Mouse (Mus musculus) hindbrain, embryonic 15.5 days (tissue): ENCODE data around the gene Tlx3. TPM values are rescaled to one million over a fixed set of nuclear protein-coding genes. Genes with fewer than 3 reads are reported as not detected.

ENCODE experiments used
- ATAC-seq: fragments of 200-750 bp; cut with Nextera tagmentation; 2 replicates; pipeline ENCODE4 v1.8.0; 2017; ENCODE audit warnings: low read depth, moderate number of reproducible peaks, moderate TSS enrichment; ENCODE audit not compliant: low FRiP score
- H3K27ac ChIP-seq: fragments of 300-500 bp; sonication (generic); replicated peaks from 2 replicates; pipeline ENCODE4 v1.5.1; 2015; ENCODE audit warnings: mild to moderate bottlenecking, inconsistent platforms
- H3K27me3 ChIP-seq: fragments of 300-500 bp; sonication (generic); 2 replicates; pipeline ENCODE4 v1.6.1; 2015; ENCODE audit warnings: control low read depth, inconsistent platforms
- H3K36me3 ChIP-seq: fragments of 300-500 bp; sonication (generic); 2 replicates; pipeline ENCODE4 v1.6.1; 2015; ENCODE audit warnings: control low read depth, inconsistent platforms
- H3K4me1 ChIP-seq: fragments of 300-500 bp; sonication (generic); replicated peaks from 2 replicates; pipeline ENCODE4 v1.6.1; 2015; ENCODE audit warnings: control low read depth, inconsistent platforms
- H3K4me2 ChIP-seq: fragments of 300-500 bp; sonication (generic); 2 replicates; pipeline ENCODE4 v1.6.1; 2015; ENCODE audit warnings: moderate library complexity, mild to moderate bottlenecking, inconsistent platforms
- H3K4me3 ChIP-seq: fragments of 300-500 bp; sonication (generic); 2 replicates; pipeline ENCODE4 v1.5.1; 2015; ENCODE audit warnings: mild to moderate bottlenecking, inconsistent platforms
- H3K9ac ChIP-seq: fragments of 300-500 bp; sonication (generic); 2 replicates; pipeline ENCODE4 v1.6.1; 2015; ENCODE audit warnings: inconsistent platforms
- H3K9me3 ChIP-seq: fragments of 300-500 bp; sonication (generic); 2 replicates; pipeline ENCODE4 v1.6.1; 2016; ENCODE audit warnings: control low read depth, inconsistent platforms
- WGBS: fragments of 180-500 bp; shearing (Covaris S2); methylation state at CpG from one replicate; pipeline ENCODE4 v1.1.7; 2015; 5-methylcytosine and 5-hydroxymethylcytosine counted together
- polyA plus RNA-seq: library from polyadenylated mRNA; unstranded; fragments of >200 nt; fragmentation: Nextera tagmentation; extraction: Ambion mirVana; gene quantifications from 2 replicates; pipeline ENCODE4 v1.2.1, GENCODE M21; 2015

The Tlx3 gene
- polyA plus RNA-seq, 1 experiment from 2014 or later = 18.1 TPM

DNA sequence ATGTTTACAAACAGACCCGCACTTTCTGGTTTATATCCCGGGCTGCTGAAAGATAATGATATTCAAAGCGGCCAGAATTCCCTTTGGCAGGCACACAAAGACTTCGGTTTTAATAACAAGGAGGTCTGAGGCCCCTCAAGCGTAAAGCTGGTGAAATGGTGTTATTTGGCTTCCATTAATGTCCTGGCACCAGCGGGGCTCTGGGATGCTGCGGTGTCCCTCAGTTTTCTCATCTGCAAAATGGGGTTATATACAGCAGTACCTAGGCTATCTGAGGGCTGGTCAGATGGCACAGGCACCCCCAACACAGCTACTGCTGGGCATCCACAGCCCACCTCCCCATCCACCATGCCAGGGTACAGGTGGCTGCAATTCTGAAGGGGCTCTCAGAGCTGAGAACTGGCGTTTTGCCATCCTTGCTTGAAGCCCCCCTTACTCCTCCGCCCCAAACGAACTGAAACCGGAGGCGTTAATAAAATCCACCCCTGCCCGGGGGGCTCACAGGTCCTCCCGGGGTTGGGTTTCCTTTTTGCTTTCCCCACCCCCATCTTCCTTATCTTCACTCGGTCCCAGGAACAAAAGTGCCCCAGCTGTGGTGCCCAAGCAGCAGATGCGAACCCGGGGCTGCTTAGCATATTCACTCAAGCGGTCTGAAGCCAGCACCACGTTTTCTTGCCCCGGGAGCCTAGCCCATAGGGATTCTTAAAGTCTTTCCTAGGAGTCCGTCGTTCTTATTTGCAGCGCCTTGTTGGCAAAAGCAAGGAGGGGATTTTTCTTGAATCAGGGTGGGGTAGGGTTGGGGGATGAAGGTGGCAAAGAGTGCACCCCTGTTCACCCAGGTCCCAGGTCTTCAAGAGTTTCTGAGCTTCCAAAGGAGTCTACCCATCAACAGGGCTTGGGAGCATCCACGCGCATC is 7.6 kb downstream of the Tlx3 start:
- Histone ChIP-seq H3K4me1 (peaks cover 15% of the 10 kb centered on the region), H3K36me3 (no peaks in the 10 kb centered on the region), H3K9ac (no peak overlapping the region), H3K4me3 (no peak overlapping the region), H3K27ac (no peak overlapping the region), H3K4me2 (peak overlapping the region; percentile 52), H3K27me3 (peaks cover 75% of the 10 kb centered on the region), H3K9me3 (no peaks in the 10 kb centered on the region)
- WGBS = 4% methylated on average over 25 of the region's 25 CpGs
- no peak for ATAC-seq

DNA sequence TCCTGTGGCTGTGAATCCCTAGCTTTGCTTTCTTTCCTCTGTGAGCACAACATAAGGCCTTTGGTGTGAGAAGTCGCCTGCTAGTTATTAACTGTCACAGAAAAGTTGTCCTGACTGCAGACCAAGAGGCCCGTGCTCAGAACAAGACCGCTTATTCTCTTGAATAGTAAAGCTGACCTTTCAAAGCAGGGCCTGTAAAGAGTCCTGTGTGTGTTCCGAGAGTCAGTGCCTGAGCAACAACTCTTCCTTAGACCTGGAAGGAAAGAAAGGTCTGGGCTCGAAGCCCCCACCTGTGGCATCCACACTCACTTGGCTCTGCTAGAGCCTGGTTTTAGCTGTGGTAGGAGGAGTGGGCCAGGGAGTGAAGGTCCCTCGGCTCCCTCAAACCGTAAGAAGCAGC is 8.3 kb downstream of the Tlx3 start:
- Histone ChIP-seq H3K9ac (no peak overlapping the region), H3K4me3 (no peak overlapping the region), H3K4me2 (no peak overlapping the region), H3K27me3 (peaks cover 76% of the 10 kb centered on the region), H3K4me1 (peaks cover 7% of the 10 kb centered on the region), H3K9me3 (no peaks in the 10 kb centered on the region), H3K27ac (no peak overlapping the region), H3K36me3 (no peaks in the 10 kb centered on the region)
- no peak for ATAC-seq
- WGBS = 20% methylated on average over 7 of the region's 7 CpGs

DNA sequence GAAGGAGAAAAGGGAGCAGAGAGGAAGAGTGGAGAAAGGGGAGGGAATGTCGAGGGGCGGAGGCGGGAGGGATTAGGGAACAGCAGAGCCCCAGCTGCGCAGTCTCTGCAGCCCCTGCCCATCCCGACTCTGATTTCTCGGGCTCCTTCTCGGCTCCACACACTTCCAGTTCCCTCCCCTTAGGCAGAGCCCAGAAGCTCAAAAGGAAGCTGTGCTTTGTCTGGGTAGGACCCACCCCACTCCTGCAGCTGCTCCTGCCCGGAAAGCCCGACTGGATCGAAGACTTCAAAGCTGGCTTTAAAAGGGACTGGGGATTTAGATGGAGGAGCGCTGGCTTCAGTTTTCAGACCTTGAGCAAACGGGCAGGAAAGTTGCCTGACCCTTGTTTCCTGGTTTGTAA is 9.7 kb downstream of the Tlx3 start:
- peak overlapping the region; percentile 3; the same call in 1 of the 2 replicates for H3K4me2 ChIP-seq
- no peak overlapping the region for H3K9ac ChIP-seq
- ATAC-seq = peak; percentile 52; the same call in 1 of the 2 replicates
- H3K27me3 ChIP-seq = peaks cover 69% of the 10 kb centered on the region
- peaks cover 6% of the 10 kb centered on the region; the same call in 1 of the 2 replicates for H3K4me1 ChIP-seq
- no peak overlapping the region for H3K4me3 ChIP-seq
- no peak overlapping the region for H3K27ac ChIP-seq
- no peaks in the 10 kb centered on the region for H3K9me3 ChIP-seq
- WGBS = 1% methylated on average over 12 of the region's 12 CpGs
- H3K36me3 ChIP-seq = no peaks in the 10 kb centered on the region

DNA sequence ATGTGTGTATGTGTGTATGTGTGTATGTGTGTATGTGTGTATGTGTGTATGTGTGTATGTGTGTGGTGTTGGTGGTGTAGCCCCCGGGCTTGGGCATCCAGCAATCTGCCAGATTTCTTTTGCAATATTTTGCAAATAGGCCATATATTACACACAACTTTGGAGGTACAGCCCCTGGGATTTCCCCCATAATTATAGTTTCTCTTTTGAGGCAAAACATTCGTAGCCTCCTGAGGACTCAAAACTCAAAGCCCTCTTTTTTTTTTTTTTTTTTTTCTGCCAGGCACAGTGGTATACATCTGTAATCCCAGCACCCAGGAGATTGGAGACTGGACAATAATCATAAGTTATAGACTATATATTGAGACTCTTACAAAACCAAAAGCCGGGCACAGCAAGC is 21.6 kb downstream of the Tlx3 start:
- H3K27ac ChIP-seq = no peak overlapping the region
- H3K4me3 ChIP-seq = no peak overlapping the region
- no peak for ATAC-seq
- no peak overlapping the region for H3K4me2 ChIP-seq
- H3K9ac ChIP-seq = no peak overlapping the region
- peaks cover 15% of the 10 kb centered on the region; the same call in 1 of the 2 replicates for H3K27me3 ChIP-seq
- peaks cover 8% of the 10 kb centered on the region; the same call in 1 of the 2 replicates for H3K4me1 ChIP-seq
- 83% methylated on average over 3 of the region's 3 CpGs for WGBS
- no peaks in the 10 kb centered on the region for H3K36me3 ChIP-seq
- no peaks in the 10 kb centered on the region for H3K9me3 ChIP-seq

DNA sequence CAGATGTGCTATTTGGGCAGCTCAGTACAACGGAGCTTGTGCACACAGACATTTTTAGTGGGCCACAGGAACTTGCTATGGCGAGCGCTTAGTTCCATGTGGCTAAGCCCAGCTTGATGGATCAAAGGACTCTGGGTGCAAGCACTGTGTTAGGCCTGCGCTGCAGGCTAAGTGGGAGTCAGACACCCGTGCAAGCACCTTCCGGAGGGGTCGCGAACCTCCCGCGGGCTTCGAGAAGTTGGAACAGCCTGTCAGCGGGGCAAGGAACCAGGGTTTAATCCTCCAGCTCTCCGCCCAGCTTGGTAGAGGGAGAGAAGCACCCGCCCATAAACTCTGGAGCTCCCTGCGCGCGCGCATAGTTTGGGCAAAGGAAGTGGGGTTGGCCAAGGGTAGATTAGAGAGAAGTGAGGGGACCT is 22.7 kb downstream of the Tlx3 start:
- 4% methylated on average over 18 of the region's 18 CpGs for WGBS
- peak; percentile 53 for ATAC-seq
- Histone ChIP-seq H3K4me1 (peaks cover 8% of the 10 kb centered on the region; the same call in 1 of the 2 replicates), H3K36me3 (no peaks in the 10 kb centered on the region), H3K4me3 (peak overlapping the region; percentile 16; the same call in 1 of the 2 replicates), H3K27ac (no peak overlapping the region), H3K4me2 (peak overlapping the region; percentile 48), H3K9ac (no peak overlapping the region), H3K9me3 (no peaks in the 10 kb centered on the region), H3K27me3 (peaks cover 16% of the 10 kb centered on the region; the same call in 1 of the 2 replicates)

DNA sequence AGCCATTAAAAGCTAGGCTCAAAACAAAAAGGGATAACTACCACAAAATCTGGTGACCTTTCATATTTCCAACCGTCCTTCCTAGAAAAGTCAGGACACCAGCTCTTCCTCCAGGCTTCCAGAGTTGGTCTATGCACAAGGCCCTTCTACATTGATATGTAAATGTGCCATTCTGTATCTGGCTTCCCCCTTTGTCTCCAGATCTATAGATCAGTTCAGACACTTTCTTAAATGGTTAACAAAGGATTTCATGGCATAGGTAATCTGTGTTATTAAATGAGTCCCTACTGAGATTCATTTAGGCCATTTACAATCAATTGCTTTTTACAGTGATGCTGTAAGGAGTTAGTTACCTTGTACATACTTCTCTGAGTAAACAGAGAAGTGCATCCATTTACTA is 23.6 kb downstream of the Tlx3 start:
- 10% methylated on average over 1 of the region's 1 CpGs for WGBS
- Histone ChIP-seq H3K4me3 (no peak overlapping the region), H3K36me3 (no peaks in the 10 kb centered on the region), H3K9me3 (no peaks in the 10 kb centered on the region), H3K27me3 (peaks cover 18% of the 10 kb centered on the region; the same call in 1 of the 2 replicates), H3K27ac (no peak overlapping the region), H3K4me2 (no peak overlapping the region), H3K9ac (no peak overlapping the region), H3K4me1 (peaks cover 8% of the 10 kb centered on the region; the same call in 1 of the 2 replicates)
- ATAC-seq = no peak

DNA sequence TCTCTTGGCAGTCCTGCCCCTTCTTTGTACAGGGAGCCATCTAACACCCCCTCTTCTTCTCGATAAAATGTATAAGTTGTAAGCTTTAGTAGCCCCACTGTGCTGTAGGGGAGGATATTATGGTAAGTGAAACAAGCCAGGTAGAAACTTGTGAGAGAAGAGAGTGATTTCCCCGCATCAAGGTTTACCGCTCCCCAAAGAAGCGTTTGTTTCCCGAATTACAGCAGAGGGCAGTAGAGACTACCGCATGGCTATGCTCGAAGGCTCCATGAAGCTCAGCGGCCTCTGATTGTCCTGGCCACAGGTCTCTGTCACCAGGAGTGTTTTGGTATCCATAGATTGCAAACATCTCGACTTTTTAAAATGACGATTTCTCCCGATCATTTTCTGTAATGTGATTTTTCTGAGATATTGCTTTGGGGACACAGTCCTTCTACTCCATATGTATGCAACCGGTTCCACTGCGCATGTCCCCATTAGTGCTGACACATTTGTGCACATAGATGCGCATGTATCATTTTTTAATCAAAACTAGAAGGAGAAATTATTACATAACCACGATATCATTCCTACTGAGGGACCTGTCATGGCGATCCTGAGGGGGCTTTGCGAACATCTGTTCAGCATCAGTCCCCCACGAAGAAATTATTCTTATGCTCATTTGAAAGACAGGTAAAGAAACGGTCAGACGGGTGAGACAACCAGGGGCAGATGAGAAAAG is 26.7 kb downstream of the Tlx3 start:
- no peak overlapping the region for H3K4me3 ChIP-seq
- H3K27me3 ChIP-seq = peaks cover 18% of the 10 kb centered on the region; the same call in 1 of the 2 replicates
- H3K4me1 ChIP-seq = peaks cover 8% of the 10 kb centered on the region; the same call in 1 of the 2 replicates
- 29% methylated on average over 20 of the region's 20 CpGs for WGBS
- H3K27ac ChIP-seq = no peak overlapping the region
- H3K9me3 ChIP-seq = no peaks in the 10 kb centered on the region
- no peak overlapping the region for H3K4me2 ChIP-seq
- H3K36me3 ChIP-seq = no peaks in the 10 kb centered on the region
- no peak overlapping the region for H3K9ac ChIP-seq
- peak; percentile 81 for ATAC-seq

DNA sequence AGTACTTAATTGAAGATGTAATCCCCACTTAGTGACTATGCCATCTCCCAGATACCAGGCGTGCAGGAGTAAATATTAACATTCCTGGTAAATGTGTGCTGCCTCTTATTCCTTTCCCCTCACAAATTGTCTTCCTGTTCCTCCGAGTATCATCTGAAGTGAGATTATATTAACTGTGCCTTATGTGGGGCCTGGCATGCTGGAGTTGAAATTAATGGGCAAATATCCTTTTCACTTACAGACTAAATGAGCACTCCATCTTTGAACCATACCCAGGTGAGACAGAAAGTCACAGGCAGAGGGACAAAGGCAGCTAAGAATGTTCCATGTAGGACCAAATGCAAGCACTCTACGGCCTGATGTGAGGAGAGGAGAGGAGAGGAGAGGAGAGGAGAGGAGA is 27.6 kb downstream of the Tlx3 start:
- H3K9me3 ChIP-seq = no peaks in the 10 kb centered on the region
- H3K9ac ChIP-seq = no peak overlapping the region
- H3K36me3 ChIP-seq = no peaks in the 10 kb centered on the region
- peaks cover 5% of the 10 kb centered on the region; the same call in 1 of the 2 replicates for H3K4me1 ChIP-seq
- WGBS = 73% methylated on average over 2 of the region's 3 CpGs
- no peak overlapping the region for H3K4me2 ChIP-seq
- no peak for ATAC-seq
- no peak overlapping the region for H3K27ac ChIP-seq
- no peak overlapping the region for H3K4me3 ChIP-seq
- peaks cover 11% of the 10 kb centered on the region; the same call in 1 of the 2 replicates for H3K27me3 ChIP-seq

DNA sequence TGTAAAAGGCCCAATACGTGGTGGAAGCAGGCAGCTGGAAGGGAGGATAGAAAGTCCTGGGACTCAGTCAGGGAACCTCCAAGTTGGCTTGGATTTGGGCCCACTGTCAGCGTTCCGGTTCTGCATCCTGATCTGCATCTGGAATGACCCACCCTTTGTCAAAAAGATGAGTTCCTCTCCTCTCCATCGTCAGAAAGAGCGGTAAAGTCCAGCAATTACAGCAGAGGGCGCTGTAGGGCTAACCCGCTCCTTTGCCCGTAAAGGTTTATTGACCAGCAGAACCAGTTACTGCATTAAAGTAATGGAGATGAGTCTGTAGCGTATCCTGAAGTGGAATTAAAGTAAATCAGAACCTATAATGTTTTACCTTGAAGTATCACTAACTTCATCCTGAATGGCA is 32.9 kb downstream of the Tlx3 start:
- Histone ChIP-seq H3K9ac (no peak overlapping the region), H3K4me2 (no peak overlapping the region), H3K27me3 (no peaks in the 10 kb centered on the region), H3K4me3 (no peak overlapping the region), H3K4me1 (no peaks in the 10 kb centered on the region), H3K9me3 (no peaks in the 10 kb centered on the region), H3K27ac (no peak overlapping the region), H3K36me3 (no peaks in the 10 kb centered on the region)
- 16% methylated on average over 9 of the region's 9 CpGs for WGBS
- ATAC-seq = no peak

DNA sequence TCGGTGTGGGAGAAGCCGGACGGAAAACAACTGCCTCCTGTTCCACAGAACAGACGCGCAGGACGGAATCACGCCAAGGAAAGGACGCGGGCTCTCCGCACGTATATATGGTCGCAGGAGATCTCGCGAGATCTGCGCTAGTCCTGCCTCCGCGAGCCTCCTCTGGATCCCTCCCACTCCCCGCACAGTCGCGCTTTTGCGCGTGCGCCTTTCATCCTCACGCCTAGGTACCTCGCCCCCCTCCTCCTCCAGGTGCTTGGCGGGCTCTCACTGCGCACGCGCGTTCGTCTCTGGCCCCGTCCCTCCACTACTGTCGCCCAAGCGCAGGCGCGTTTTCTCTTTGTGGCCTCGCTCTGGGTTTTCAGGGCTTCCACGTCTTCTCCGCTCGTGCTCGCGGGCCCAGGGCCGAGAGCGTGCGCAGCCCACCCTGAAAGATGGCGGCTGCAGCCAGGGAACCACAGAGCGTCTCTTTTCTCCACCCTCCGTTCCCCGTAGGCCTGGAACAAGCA is 40.3 kb downstream of the Tlx3 start, which contains the start of gene Npm1:
Gene Npm1, minus strand, starts transcription at position 209 of the 509 bp plus-strand sequence.
- peak within 1 kb of the TSS; percentile 93 for H3K9ac ChIP-seq
- 4% methylated on average over 46 of the region's 49 CpGs for WGBS
- H3K27me3 ChIP-seq = no peaks in the 10 kb centered on the region
- peak; percentile 96 for ATAC-seq
- H3K9me3 ChIP-seq = no peaks in the 10 kb centered on the region
- peaks cover 27% of the 10 kb centered on the region for H3K36me3 ChIP-seq
- H3K4me2 ChIP-seq = peak within 1 kb of the TSS; percentile 76
- peak within 1 kb of the TSS; percentile 99 for H3K27ac ChIP-seq
- H3K4me3 ChIP-seq = peak within 1 kb of the TSS; percentile 98
- peaks cover 23% of the 10 kb centered on the region for H3K4me1 ChIP-seq

DNA sequence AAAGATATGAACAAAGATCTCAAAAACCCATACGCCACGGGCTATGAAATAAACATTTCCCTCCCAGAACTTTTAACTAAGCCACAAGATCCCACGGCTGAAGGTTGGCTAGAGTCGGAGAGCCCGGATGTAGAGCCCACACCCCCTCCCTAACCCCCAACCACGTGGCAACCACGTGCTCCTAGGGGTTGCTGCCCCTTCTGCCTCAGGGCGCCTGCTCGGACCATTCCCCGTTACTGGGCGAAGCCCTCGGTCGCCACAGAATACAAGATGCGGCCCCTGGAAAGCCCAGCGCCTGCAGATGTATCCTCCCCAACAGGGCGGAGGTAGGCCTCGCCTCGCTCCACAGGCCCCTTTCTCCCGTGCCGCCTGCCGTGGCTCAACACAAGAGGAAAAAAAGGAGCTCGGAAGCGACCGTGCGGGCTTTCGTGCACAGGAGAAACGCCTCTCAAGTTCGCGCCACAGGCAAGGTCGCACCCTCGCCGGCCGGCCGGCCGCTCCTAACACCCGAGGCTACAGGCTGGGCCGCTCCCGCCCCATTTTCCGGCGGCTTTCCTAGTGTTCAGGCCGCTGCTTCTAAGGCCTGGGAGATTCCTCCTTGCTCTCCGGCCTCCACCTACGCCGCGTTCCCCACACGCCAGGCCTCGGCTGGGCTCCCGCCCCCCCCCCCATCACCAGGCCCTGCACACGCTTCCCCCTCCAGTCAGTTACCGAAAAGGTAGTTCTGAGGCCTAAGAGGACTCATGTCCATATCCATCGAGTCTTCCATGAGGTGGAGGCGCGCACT is 41.0 kb downstream of the Tlx3 start:
- 2% methylated on average over 50 of the region's 53 CpGs for WGBS
- ATAC-seq = peak; percentile 59

More for the DNA sequence above, 41.0 kb downstream of the Tlx3 start:
- H3K27ac ChIP-seq = peak overlapping the region; percentile 84
- H3K4me2 ChIP-seq = peak overlapping the region; percentile 76
- no peaks in the 10 kb centered on the region for H3K27me3 ChIP-seq
- no peaks in the 10 kb centered on the region for H3K9me3 ChIP-seq
- H3K36me3 ChIP-seq = peaks cover 33% of the 10 kb centered on the region
- H3K4me1 ChIP-seq = peaks cover 23% of the 10 kb centered on the region
- peak overlapping the region; percentile 98 for H3K4me3 ChIP-seq
- peak overlapping the region; percentile 93 for H3K9ac ChIP-seq
